Mouse (Mus musculus): ENCODE measurements around the gene Syne2. TPM values are rescaled to one million over a fixed set of nuclear protein-coding genes. Genes with fewer than 3 reads are reported as not detected.
A peak's percentile ranks its signal among the peaks of the same experiment; 100 is the strongest.

Gene Syne2
- polyA plus RNA-seq, 1 experiment from 2014 or later: 86.9 TPM

GRCm38 (mm10) chr12:75866419-75867373, 48.8 kb downstream of the Syne2 start:
- in situ Hi-C loops (cut with MboI; ENCODE audit: low pct_unique_long_range_greater_than_20kb): no loop called here
- DNase-seq (ENCODE audit: low read depth, low spot score): no peak
- ChIA-PET POLR2A (no interaction called here), CTCF (no interaction called here)
- no peaks in the 10 kb centered on the region for H3K27me3 ChIP-seq
- no peak for ATAC-seq
- no peak for TF ChIP-seq CTCF (IDR thresholded peaks at IDR 0.05)

GRCm38 (mm10) chr12:75873546-75874235, 55.8 kb downstream of the Syne2 start:
- in situ Hi-C loops (cut with MboI; ENCODE audit: low pct_unique_long_range_greater_than_20kb): no loop called here
- DNase-seq (ENCODE audit: low read depth, low spot score) (no peak), ATAC-seq (no peak)
- ChIA-PET POLR2A (no interaction called here), CTCF (no interaction called here)
- TF ChIP-seq CTCF (IDR thresholded peaks at IDR 0.05): no peak
- no peaks in the 10 kb centered on the region for H3K27me3 ChIP-seq

- ChIA-PET POLR2A (no interaction called here), CTCF (no interaction called here)
- DNase-seq (ENCODE audit: low read depth, low spot score): no peak
- no peaks in the 10 kb centered on the region for H3K27me3 ChIP-seq
- no peak for ATAC-seq
- in situ Hi-C loops (cut with MboI; ENCODE audit: low pct_unique_long_range_greater_than_20kb): no loop called here
- no peak for TF ChIP-seq CTCF (IDR thresholded peaks at IDR 0.05)
These were observed 56.5 kb downstream of the Syne2 start for GRCm38 (mm10) chr12:75874287-75874994.

GRCm38 (mm10) chr12:75879636-75880317, 61.8 kb downstream of the Syne2 start:
- no peaks in the 10 kb centered on the region for H3K27me3 ChIP-seq
- DNase-seq (ENCODE audit: low read depth, low spot score): no peak
- in situ Hi-C loops (cut with MboI; ENCODE audit: low pct_unique_long_range_greater_than_20kb): no loop called here
- ChIA-PET CTCF (interaction anchor here (1.2 to 1.3 kb wide), 2 partner anchors 9 to 79 kb away, joined by 3 to 5 read pairs; no protein-coding TSS in a partner anchor), POLR2A (interaction anchor here (0.6 kb wide), 1 partner anchor 371 kb away, joined by 3 read pairs; no protein-coding TSS in a partner anchor)
- no peak for ATAC-seq
- no peak for TF ChIP-seq CTCF (IDR thresholded peaks at IDR 0.05)

- ChIA-PET CTCF (no interaction called here), POLR2A (no interaction called here)
- no peaks in the 10 kb centered on the region for H3K27me3 ChIP-seq
- in situ Hi-C loops (cut with MboI; ENCODE audit: low pct_unique_long_range_greater_than_20kb): no loop called here
- DNase-seq (ENCODE audit: low read depth, low spot score) (no peak), ATAC-seq (no peak)
- TF ChIP-seq CTCF (IDR thresholded peaks at IDR 0.05): no peak
These were observed 63.6 kb downstream of the Syne2 start for GRCm38 (mm10) chr12:75881554-75881953.

- no peaks in the 10 kb centered on the region for H3K27me3 ChIP-seq
- DNase-seq (ENCODE audit: low read depth, low spot score) (no peak), ATAC-seq (no peak)
- in situ Hi-C loops (cut with MboI; ENCODE audit: low pct_unique_long_range_greater_than_20kb): loop anchor here (5.0 kb wide), 1 partner anchor 89 kb away; no protein-coding TSS in a partner anchor
- ChIA-PET POLR2A (no interaction called here), CTCF (no interaction called here)
- no peak for TF ChIP-seq CTCF (IDR thresholded peaks at IDR 0.05)
These were observed 68.2 kb downstream of the Syne2 start for GRCm38 (mm10) chr12:75886161-75886560.

GRCm38 (mm10) chr12:75886946-75887345, 69.0 kb downstream of the Syne2 start:
- in situ Hi-C loops (cut with MboI; ENCODE audit: low pct_unique_long_range_greater_than_20kb): loop anchor here (5.0 kb wide), 1 partner anchor 90 kb away; no protein-coding TSS in a partner anchor
- no peaks in the 10 kb centered on the region for H3K27me3 ChIP-seq
- DNase-seq (ENCODE audit: low read depth, low spot score): no peak
- ATAC-seq: no peak
- POLR2A ChIA-PET: no interaction called here
- CTCF ChIA-PET: interaction anchor here (1.4 kb wide), 1 partner anchor 90 kb away, joined by 3 read pairs; no protein-coding TSS in a partner anchor
- no peak for TF ChIP-seq CTCF (IDR thresholded peaks at IDR 0.05)

- POLR2A ChIA-PET: no interaction called here
- no peak for TF ChIP-seq CTCF (IDR thresholded peaks at IDR 0.05)
- in situ Hi-C loops (cut with MboI; ENCODE audit: low pct_unique_long_range_greater_than_20kb): loop anchor here (5.0 kb wide), 1 partner anchor 91 kb away; no protein-coding TSS in a partner anchor
- DNase-seq (ENCODE audit: low read depth, low spot score): no peak
- CTCF ChIA-PET: interaction anchor here (1.7 kb wide), 1 partner anchor 10 kb away, joined by 5 read pairs; no protein-coding TSS in a partner anchor
- ATAC-seq: no peak
- H3K27me3 ChIP-seq: no peaks in the 10 kb centered on the region
These were observed 70.8 kb downstream of the Syne2 start for GRCm38 (mm10) chr12:75888721-75889120.

GRCm38 (mm10) chr12:75891206-75891605, 73.3 kb downstream of the Syne2 start:
- POLR2A ChIA-PET: no interaction called here
- ATAC-seq: no peak
- in situ Hi-C loops (cut with MboI; ENCODE audit: low pct_unique_long_range_greater_than_20kb): no loop called here

GRCm38 (mm10) chr12:75893392-75893791, 75.5 kb downstream of the Syne2 start:
- ATAC-seq (no peak), DNase-seq (ENCODE audit: low read depth, low spot score) (no peak)
- H3K27me3 ChIP-seq: no peaks in the 10 kb centered on the region
- in situ Hi-C loops (cut with MboI; ENCODE audit: low pct_unique_long_range_greater_than_20kb): no loop called here
- ChIA-PET CTCF (interaction anchor here (0.7 to 4.3 kb wide), 11 partner anchors 15 to 148 kb away, joined by 3 to 19 read pairs (median 4); no protein-coding TSS in a partner anchor), POLR2A (no interaction called here)
- peak; percentile 64 for TF ChIP-seq CTCF (IDR thresholded peaks at IDR 0.05)

More at GRCm38 (mm10) chr12:75891206-75891605, 73.3 kb downstream of the Syne2 start:
- no peaks in the 10 kb centered on the region for H3K27me3 ChIP-seq
- DNase-seq (ENCODE audit: low read depth, low spot score): no peak
- CTCF ChIA-PET: no interaction called here
- TF ChIP-seq CTCF (IDR thresholded peaks at IDR 0.05): no peak

Measured in Patski (cell line).